Mouse (Mus musculus) liver, adult 10 weeks (tissue): ENCODE measurements around the gene Gm10681. TPM values are rescaled to one million over a fixed set of nuclear protein-coding genes. Genes with fewer than 3 reads are reported as not detected.

Source experiments
- polyA plus RNA-seq: library from polyadenylated mRNA; stranded (reverse); fragments of 350-450 nt; fragmentation: Illumina TruSeq; extraction: RNeasy Lipid Tissue Mini Kit (QIAGEN cat#74804); gene quantifications from one replicate; pipeline ENCODE4 v1.2.3, GENCODE M21; 2014; ENCODE audit warnings: low read depth, low replicate concordance

Gm10681 gene
- polyA plus RNA-seq: not detected

GRCm38 (mm10) chr3:98588707-98589106 is at the start of gene Gm10681:
Gene Gm10681, minus strand, starts transcription at chr3:98588807.

GRCm38 (mm10) chr3:98630152-98630551 is 41.5 kb upstream of the Gm10681 start, which contains the start of gene Hsd3b5:
Gene Hsd3b5, minus strand, starts transcription at chr3:98630252.

GRCm38 (mm10) chr3:98510414-98510813 is 78.2 kb downstream of the Gm10681 start, which contains the start of gene Hsd3b4:
Gene Hsd3b4, minus strand, starts transcription at chr3:98510514.

Other genes starting within 250 kb of the Gm10681 start
- gene Phgdh, start 248.8 kb downstream of the Gm10681 start, polyA plus RNA-seq: not detected
- 1.0 TPM for gene Zfp697, start 206.3 kb downstream of the Gm10681 start, polyA plus RNA-seq
- not detected for gene Gm4450, start 131.7 kb downstream of the Gm10681 start, polyA plus RNA-seq
- gene Hsd3b4, start 78.3 kb downstream of the Gm10681 start, polyA plus RNA-seq: not detected
- gene Hsd3b5, start 41.4 kb upstream of the Gm10681 start, polyA plus RNA-seq: 5.2 TPM
- gene Hsd3b2, start 135.7 kb upstream of the Gm10681 start, polyA plus RNA-seq: 32.2 TPM
- 166 TPM for gene Hsd3b3, start 174.3 kb upstream of the Gm10681 start, polyA plus RNA-seq
- gene Hsd3b6, start 225.6 kb upstream of the Gm10681 start, polyA plus RNA-seq: not detected